Mouse (Mus musculus) megakaryocyte progenitor cell, adult 5-6 weeks (primary cell): ENCODE measurements around the gene Gm10521. TPM values are rescaled to one million over a fixed set of nuclear protein-coding genes. Genes with fewer than 3 reads are reported as not detected.
"Not testable (repeated sequence)": the region's sequence is repeated elsewhere in the genome, so short reads cannot be mapped to it uniquely, and the experiment has no call there.

Source experiments
- ATAC-seq: replicated peaks from 2 replicates; pipeline ENCODE4 v1.8.0; 2016; ENCODE audit warnings: mild to moderate bottlenecking, moderate TSS enrichment, inconsistent platforms; ENCODE audit not compliant: poor library complexity
- total RNA-seq, 2 experiments: library from RNA; stranded (forward) in 1 of 2; stranded (reverse) in 1 of 2; fragments of 157-497, 149-512 nt in 1 of 2; fragments of 200-1000 nt in 1 of 2; gene quantifications; 2 replicates each; pipeline versions ENCODE4 v1.2.3 to v1.2.4; 2015 to 2017

Gm10521 gene
- total RNA-seq (2015) (1.6 and 2.5 TPM in 2 replicates), total RNA-seq (2017) (1.6 and 2.4 TPM in 2 replicates)

DNA sequence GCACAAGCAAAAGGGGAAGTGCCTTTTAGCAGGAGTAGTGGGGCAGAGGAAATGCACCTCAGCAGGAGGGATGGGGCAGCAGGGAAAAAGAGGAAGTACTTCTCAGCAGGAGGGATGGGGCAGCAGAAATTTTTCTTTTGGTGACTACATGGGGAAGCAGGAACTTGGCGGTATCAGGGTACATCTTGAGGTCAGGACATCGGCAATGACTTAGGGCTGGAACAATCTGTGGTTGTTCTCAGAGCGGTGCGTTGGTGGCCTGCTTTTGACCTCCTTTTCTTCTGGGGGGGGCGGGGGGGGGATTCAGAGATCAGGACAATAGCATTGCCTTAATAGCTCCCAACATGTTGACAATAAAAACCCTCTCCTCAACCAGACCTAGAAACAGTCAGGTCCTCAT is at the start of gene Gm10521:
Gene Gm10521, plus strand, starts transcription at position 301 of the 400 bp plus-strand sequence.
- not testable (repeated sequence) for ATAC-seq

DNA sequence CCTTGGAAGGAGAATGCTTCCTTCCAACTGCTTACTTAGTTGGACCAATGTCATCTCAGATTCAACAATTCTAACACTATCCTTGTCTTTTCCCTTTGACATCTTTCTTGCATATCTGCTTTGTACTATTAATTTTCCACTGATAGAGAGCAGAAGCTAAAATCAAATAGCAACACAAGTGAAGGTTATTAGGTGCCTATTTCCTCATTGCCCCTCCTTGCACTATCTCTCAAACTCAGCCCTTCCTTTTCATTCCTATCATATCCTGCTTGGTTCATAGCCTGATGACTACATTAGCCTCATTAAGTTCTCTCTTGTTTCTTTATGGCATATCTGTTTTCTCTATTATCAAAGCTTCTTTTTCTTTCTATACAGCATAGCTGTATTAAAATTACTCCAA is 47.3 kb upstream of the Gm10521 start:
- peak; percentile 22; the same call in 1 of the 2 replicates for ATAC-seq

DNA sequence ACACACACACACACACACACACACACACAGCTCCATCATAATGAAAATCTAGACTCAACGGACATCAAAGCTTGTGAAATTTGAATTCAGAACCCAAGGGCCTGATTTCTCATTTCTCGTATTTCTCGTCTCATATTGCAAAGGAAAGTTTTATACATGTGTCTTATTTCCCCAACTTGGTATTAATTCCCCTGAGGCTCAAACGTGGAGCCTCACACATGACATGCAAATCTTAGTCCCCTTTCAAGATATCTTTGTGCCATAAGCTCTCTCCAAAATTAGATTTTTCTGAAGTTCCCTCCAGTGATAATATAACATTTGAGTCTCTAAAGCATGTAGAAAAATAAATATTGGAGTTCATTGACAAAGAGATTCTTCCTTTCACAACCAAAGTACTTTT is 46.7 kb upstream of the Gm10521 start:
- no peak for ATAC-seq

DNA sequence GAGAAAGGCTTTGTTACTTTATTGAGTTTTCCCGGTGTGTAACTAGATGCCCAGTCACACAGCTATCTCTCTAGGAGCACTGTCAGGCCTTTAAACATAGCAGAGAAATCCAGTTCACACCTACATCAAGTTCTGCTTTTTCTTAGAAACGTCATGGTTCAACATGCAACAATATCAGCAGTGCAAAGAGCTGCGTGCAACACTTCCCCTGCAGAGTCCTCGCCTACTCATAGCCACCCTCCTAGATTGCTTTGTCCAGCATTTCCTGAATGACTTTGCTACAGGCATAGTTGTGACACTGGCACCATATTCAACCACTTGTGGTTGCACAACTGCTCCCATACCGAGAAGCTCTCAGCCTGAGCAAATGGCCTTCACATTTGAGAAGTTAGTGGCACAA is 46.0 kb upstream of the Gm10521 start:
- peak; percentile 88 for ATAC-seq

DNA sequence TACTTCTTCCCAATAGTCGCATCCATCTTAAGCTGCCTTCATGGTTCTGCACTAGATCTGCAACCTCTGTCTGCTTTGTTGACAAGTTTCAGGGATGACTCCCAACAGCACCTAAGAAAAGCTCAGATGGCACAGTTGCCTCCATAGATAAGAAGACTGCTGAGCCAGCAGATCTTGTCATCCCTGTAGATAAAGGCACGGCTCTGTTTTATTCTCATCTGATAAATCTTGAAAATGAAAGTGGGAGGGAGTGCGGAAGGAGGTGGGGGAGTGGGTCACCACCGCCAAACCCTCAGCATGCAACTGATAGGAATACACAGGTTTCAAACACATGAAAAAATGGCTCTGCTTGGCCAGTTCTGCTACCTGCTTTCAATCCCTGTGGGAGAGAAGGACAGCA is 30.0 kb upstream of the Gm10521 start:
- no peak for ATAC-seq

DNA sequence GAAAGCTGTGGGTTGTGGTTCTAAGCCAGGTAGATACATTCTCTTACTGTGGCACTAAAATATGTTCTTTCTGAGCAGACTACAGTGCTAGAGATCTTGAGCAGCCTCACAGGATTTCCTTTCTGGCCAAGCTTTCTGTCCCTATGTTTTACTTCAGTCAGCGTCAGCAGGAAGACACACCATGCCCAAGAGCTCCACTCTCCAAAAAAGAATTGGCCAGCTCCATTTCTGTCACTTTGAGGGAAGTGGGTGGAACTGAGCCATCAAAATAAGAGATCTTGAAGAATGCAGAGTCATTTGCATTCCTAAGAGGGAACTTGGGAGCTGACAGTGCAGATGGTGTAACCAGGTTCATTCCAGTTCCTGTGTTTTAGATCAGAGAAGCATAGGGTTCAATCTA is 8.5 kb upstream of the Gm10521 start:
- ATAC-seq: no peak

DNA sequence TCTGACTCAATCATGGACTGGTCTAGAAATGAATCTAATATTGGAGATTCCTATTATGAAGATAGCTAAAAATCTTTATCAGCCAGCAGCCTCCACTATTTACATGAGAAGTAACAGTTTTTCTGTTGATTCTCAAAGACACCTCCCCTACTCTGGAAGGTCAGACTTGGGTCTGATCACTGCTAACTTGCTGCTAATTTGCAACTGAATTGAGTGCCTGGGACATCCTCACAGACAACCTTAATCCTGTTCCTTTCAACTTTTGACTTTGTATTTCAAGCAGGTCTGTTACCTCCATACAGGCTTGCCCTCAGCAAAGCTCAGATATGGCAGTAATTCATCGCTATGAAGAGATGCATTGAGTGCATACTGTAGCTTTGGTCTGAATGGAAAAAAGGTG is 8.5 kb downstream of the Gm10521 start:
- no peak for ATAC-seq

DNA sequence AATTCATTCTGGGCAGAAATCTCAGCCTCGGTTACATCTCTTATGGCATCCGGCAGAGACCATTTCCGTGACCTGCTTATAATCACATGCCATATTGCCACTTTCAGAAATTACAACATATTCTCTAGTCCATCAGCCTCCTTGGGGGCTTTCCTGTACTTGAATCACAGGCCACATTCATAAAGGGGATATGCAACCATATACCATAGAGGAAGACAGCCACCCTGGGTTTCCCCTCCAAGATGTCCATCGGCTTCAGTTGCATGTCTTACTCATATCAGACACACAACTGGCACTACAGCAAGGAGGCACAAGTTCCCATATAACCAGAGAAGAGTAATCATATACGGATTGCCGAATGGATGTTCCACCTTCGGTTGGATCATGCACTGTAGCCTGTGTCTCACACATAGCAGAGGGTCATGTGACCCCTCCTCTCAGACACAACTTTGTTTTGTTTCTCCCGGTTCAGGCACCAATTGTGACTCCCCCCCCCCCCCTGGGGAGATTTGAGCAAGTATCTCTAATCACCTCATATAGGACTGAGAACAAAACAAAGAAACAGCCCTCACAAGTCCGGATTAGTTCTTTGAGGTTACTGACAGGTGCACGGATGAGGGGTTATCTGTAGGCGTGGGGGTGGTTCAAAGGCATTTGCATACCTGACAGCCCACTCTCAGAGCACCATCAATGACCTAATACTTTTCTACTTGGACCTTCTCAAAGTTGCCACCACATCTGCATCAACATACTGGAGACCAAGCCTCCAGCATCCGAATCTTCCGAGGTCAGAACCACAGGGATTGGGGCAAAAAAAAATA is 20.4 kb downstream of the Gm10521 start:
- ATAC-seq: no peak; the same call in 1 of the 2 replicates

DNA sequence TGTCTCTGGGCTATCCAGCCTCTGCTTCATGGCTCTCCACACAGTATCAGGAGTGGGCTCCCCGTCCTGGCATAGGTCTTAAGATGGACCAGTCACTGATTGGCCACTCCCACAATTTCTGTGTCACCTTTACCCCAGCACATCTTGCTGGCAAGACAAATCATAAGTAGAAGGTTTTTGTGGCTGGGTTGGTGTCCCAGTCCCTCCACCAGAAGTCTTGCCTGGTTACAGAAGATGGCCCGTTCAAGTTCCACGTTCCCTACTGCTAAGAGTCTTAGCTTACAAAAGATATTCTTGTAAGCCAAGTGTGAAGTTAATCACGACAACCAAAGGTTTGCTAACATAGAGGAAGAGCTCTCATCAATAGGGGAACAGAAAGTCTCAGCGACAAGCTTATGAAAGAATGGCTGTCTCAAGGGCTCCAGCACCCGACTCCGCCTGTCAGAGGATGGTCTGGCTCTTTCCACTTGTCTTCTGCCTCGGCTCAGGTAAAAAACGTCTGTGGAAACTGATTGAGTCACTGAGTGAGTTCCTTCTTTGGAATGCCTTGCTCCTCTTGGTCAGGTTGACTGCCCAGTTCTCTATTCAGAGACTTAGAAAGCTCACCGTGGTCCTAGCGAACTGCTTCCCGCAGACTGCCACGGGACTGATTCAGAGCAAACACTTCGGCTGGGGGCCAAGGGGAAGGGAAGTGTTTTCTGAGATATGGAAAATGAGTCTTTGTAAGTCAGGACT is 22.0 kb downstream of the Gm10521 start, which contains the start of gene Slamf6:
Gene Slamf6, plus strand, starts transcription at position 211 of the 735 bp plus-strand sequence.
- ATAC-seq: peak; percentile 76

DNA sequence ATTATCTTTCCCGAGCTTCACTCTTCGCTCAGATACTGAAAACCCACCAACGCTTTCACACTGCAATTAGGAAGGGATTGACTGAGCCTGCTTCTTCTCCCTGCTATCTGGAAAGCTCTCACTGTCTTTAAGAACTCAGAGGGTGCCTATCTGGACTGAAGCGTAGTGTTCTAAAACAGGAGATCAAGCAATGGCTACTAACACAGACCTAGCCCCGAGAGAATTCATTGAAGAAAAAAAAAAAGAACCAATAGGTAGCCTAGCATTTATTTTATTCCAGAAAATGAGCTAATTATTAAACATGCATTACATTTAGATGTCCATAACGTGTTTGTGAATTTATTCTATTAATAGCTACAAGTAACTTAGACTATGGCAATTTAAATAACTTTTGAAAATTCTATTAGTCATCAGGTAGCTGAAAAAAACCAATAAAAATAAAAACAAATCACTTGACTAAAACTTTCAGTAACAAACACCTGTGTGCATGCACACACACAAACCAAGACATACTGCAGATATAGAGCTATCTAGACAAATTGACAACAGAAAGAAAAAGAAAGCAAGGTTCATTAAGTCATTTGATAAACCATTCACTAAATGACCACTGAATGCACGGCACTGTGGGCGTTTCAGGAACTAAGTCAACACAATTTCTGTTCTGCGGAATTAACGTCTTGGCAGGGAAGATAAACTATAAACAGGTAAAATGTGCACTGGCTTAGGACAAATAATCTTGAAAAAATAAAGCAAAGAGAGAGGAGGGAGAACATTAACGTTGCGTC is 22.9 kb downstream of the Gm10521 start:
- no peak for ATAC-seq

DNA sequence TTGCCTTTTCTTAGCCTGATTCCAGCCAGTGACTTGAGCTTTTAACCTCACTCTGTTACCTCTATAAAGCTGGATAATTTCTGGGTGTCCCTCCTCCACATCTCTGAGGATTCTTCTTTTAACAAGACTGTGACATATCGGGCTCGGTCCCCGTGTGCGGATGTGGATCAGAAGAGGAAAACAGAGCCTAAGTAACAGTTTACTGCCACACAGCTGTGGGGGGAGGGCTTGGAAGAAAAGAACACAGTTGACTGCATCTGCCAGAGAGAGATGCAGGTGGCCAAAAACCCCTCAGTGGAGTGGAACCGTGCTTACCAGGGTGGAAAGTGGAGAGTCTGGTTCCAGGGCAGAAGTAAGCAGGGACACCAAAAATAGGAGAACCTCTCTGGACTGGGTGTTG is 23.7 kb downstream of the Gm10521 start:
- no peak for ATAC-seq

DNA sequence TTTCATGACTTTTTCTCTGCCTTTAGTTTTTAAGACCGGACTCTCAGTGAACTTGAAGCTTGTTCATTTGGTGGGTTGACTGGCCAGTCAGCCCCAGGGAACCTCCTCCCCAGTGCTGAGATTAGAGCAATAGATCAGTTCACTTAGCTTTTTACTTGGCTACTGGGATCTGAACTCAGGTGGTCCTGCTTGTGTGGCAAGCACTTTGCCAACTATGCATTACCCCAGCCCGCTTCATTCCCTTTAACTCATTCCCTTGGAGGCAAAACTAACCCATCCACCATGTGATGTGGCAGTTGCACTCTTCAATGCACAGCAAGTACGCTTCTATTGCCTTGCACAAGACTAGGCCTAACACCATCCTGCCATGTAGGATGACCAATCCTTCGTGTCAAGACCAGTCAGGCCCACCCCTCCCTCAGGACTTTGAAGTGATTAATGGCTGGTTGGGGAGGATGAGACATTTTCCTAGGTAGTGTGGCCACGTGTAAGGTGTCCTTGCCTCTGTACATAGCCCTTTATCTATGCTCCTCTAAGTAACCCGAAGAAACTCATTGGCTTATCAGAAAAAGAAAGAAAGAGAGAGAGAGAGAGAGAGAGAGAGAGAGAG is 24.5 kb downstream of the Gm10521 start:
- ATAC-seq: no peak

DNA sequence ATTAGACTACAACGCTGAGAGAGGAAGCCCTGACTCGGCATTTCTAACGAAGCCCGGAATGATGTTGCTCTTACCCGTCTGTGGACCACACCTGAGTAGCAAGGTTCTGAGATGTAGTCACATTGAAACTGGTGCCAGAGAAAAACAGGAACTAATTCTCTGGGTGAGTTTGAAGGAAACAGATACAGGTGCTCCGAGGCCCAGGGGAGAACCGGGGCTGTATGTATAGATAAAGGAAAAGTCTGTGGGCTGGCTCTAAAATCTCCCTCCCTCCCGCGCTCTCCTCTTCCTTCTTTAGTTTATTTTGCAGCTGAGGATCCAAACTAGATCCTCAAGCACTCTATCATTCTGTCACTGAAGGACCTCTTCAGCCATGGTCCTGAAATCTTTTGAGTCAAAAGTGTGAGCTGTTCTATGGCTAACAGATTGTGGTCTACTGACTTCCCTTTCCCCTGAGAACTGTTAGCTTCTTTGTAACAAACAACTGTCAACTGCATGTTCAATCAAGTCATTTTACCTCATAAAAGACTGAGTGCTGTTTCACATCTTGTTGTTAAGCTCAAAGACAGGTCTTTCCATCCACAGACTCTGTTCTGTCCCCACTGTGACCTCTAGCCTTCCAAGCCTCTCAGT is 25.6 kb downstream of the Gm10521 start:
- ATAC-seq: peak; percentile 58

DNA sequence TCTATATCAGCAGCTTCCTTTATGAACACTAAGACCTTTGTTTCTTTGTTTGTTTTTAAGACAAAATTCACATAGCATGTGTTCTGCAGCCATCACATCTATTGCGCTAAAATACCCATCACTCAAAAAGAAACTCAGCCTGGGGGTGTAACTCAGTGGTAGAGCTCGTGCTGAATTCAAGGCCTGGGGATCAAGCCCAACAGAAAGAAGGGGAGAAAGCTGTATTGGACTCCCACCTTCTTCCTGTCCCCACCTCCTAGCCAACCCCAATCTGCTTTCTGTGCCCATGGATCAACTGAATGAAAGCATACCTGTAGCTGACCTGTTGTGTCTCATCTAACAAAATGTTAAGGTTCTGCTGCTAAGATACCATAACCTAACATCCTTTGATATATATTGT is 26.2 kb downstream of the Gm10521 start:
- ATAC-seq: no peak

DNA sequence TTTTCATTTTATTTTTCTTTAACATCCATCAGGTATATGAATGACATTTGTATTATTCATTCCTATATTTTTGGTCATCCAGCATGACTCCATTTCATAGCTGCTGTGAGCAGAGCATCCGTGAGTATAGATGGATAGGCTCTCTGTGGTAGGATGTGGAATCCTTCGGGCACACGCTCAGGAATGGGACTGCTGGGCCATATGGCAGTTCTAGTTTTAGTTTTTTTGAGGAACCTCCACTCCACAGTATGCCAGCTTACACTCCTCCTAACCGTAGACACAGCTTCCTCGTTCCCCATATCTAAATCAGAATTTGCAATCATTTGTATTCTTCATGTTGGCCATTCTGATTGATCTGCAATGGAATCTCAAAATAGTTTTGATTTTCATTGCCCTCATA is 27.4 kb downstream of the Gm10521 start:
- no peak for ATAC-seq

DNA sequence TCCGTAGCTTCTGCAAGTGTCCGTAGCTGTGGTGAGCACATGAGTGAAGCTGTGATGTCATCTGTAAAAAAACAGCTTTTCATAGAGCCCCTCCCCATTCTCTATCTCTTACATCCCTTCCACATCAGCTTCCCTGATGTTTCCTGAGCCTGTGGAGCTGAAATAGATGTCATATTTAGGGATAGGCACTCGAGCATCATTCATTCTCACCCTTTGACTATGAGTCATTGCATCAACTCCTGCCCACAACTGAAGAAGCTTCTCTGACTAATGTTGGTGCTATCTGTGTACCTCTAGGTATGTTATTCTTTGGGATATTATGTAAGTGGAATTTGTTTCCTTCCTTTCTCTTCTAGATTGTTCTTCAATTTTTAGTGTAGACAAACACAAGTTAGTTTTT is 29.4 kb downstream of the Gm10521 start:
- ATAC-seq: no peak

DNA sequence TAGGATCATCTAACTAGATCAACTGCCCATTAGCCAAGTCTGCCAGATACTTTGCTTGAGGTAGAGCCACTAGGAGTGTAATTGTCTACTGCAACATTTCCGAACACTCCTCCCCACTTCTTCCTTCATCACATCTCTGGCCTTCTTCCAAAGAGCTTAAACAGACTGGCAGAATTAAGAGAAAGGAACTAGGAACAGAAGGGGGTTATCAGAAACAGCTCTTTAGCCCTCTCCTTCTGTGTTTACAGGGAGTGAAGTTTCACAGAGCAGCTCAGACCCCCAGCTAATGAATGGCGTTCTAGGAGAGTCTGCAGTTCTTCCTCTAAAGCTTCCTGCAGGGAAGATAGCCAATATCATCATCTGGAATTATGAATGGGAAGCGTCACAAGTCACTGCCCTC is 38.4 kb downstream of the Gm10521 start:
- no peak for ATAC-seq

DNA sequence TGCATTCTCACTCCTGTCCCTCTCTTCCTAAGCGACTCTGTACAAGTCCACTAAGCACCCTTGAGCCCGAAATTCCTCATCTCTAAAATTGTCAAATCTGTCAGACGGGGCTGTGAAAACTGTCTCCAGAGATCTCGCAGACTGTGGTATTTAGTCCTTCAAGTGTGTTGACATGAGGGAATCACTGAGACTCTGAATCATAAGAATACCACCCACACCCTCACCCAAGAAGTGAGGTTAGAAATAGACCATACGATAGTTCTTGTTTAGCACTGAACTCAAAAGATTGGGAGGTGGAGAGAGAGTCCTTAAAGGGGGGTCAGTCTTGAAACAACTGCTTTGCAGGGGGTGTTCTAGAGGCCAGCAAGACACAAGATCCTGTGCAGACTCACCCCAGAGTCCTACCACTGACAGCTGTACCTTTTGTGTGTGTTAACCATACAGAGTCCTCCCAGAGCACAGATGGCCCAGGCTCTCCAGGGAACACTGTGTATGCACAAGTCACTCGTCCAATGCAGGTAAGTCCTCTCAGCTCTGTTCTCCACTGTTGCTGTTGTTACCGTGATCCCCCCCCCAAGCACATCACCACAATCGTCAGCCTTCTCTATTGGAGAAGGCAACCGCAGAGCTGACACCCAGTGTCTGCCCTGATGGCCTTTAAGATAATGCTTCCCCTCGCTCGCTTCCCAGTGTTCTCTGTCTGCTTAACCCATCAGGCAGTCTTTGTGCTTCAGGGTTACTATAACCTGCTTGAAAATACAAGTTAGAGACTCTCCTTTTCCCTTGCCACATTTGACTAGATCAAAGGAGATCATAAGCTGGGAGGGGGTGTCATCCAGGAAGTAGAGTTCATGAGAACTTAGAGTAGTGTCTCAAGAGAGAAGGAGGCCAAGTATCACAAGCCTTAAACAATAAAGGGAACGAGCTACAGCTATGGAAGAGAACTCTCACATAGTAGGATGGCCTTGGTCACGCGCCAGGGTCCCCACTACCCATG is 43.8 kb downstream of the Gm10521 start:
- peak; percentile 58 for ATAC-seq

DNA sequence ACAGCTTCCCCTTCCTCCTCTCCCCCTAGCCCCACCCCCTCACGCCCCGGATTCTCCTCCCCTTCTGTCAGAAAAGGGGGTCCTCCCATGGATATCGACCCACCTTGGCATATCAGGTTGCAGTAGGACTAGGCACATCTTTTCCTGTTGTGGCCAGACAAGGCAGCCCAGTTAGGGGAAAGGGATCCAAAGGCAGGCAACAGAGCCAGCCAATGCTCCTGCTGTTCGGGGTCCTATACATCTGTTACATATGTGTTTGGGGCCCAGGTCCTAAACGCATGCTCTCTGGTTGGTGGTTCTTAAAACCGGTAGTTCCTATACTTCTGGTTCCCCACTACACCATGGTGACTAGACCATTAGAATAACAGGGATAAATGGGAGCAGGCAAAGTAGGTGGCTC is 45.2 kb downstream of the Gm10521 start:
- no peak for ATAC-seq
